Mouse (Mus musculus): ENCODE data around the gene Vegfd. TPM values are rescaled to one million over a fixed set of nuclear protein-coding genes. Genes with fewer than 3 reads are reported as not detected.

Vegfd gene
- polyA plus RNA-seq (2014; fragmentation: Illumina TruSeq; extraction: RNeasy Lipid Tissue Mini Kit (QIAGEN cat#74804); ENCODE audit: low read depth, low replicate concordance): 17.5 TPM

DNA sequence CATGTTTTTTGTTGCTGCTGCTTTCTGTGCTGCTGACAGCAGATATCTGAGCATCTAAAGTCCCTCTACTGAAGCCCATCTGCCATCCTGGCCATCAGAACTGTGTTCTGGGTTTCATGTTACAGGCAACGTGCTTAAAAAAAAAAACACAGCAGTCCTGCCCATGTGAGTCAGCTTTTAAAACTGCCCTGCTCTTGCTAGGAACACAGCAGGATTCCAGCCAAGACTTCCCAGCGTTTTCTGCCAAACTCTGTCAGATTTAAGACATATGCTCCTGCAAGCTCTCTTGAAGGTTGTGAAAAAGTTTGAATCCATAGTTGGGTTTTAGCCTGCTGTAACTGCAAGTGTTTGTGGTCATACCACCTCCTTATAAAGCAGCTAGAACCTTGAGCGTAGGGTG is at the start of gene Vegfd:
Vegfd (plus strand) TSS at position 298 of the 400 bp plus-strand sequence.

DNA sequence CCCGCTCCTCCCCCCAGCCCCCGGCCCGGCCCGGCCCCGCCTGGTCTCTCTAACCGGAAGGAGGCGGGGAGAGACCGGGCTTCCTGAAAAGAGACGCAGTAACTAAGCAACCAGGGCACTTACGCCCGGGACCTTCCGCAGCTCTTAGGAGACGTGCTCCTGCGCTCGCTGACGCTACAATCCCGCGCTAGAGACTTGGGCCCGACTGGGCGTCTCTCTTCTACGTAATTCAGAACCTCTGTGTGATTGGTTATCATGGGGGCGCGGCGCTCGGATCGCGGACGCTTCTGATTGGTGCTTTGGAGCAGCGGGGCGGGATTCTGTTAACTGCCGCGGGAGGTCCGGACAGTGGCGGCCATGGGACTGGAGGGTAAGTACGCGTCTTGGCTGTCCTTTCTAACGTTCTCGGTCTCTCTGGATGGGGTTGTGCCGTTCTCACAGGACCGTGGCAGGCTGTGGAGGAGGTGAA is 46.3 kb downstream of the Vegfd start, which contains the start of gene Piga:
Piga (plus strand) TSS at position 317 of the 469 bp plus-strand sequence.

DNA sequence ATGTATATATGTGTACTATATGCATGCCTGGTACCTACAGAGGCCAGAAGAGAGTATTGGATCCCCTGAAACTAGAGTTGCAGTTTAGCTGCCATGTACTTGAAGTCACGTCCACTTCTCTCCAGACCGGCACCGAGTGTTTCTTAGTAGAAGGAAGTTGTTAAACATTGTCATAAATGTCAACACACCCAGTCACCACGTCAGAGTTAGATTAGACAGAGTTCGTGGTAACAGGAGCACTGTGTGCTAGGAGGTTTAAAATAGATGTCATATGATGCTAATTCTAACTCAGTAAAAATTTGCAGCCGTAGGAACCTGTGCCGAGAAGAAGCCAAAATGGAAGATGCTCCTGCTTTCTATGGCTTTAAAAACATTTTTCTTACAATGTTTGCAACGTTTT is 63.5 kb downstream of the Vegfd start, which contains the start of gene Asb11:
Asb11 (plus strand) TSS at position 286 of the 400 bp plus-strand sequence.

Other genes with a start within 250 kb of the Vegfd start
- 3.0 TPM for gene Ace2, start 234.0 kb upstream of the Vegfd start, polyA plus RNA-seq (2014; fragmentation: Illumina TruSeq; extraction: RNeasy Lipid Tissue Mini Kit (QIAGEN cat#74804); ENCODE audit: low read depth, low replicate concordance)
- gene Bmx, start 115.2 kb upstream of the Vegfd start, polyA plus RNA-seq (2014; fragmentation: Illumina TruSeq; extraction: RNeasy Lipid Tissue Mini Kit (QIAGEN cat#74804); ENCODE audit: low read depth, low replicate concordance): 1.6 TPM
- 5.6 TPM for gene Pir, start 104.0 kb upstream of the Vegfd start, polyA plus RNA-seq (2014; fragmentation: Illumina TruSeq; extraction: RNeasy Lipid Tissue Mini Kit (QIAGEN cat#74804); ENCODE audit: low read depth, low replicate concordance)
- 20.0 TPM for gene Piga, start 46.4 kb downstream of the Vegfd start, polyA plus RNA-seq (2014; fragmentation: Illumina TruSeq; extraction: RNeasy Lipid Tissue Mini Kit (QIAGEN cat#74804); ENCODE audit: low read depth, low replicate concordance)
- gene Asb11, start 63.6 kb downstream of the Vegfd start, polyA plus RNA-seq (2014; fragmentation: Illumina TruSeq; extraction: RNeasy Lipid Tissue Mini Kit (QIAGEN cat#74804); ENCODE audit: low read depth, low replicate concordance): 70.4 TPM
- gene Asb9, start 132.9 kb downstream of the Vegfd start, polyA plus RNA-seq (2014; fragmentation: Illumina TruSeq; extraction: RNeasy Lipid Tissue Mini Kit (QIAGEN cat#74804); ENCODE audit: low read depth, low replicate concordance): 2.0 TPM

All from adipose tissue, adult 10 weeks (tissue).